Mouse (Mus musculus): ENCODE data around the gene Krt24. TPM values are rescaled to one million over a fixed set of nuclear protein-coding genes. Genes with fewer than 3 reads are reported as not detected.
A peak's percentile ranks its signal among the peaks of the same experiment; 100 is the strongest.

Gene Krt24
- polyA plus RNA-seq, 1 experiment, result not detected

- Histone ChIP-seq H3K27ac (ENCODE audit: insufficient read depth, low read length) (no peak overlapping the region), H3K4me1 (ENCODE audit: control insufficient read depth, insufficient read depth, low read length) (no peaks in the 10 kb centered on the region), H3K4me3 (ENCODE audit: insufficient read depth, low read length) (no peak overlapping the region)
- TF ChIP-seq CTCF (IDR thresholded peaks at IDR 0.05; ENCODE audit: borderline replicate concordance, insufficient read depth, low read length) (no peak), POLR2A (IDR thresholded peaks at IDR 0.05; ENCODE audit: low read depth, low read length) (no peak)
Measured at GRCm38 (mm10) chr11:99243200-99243819, 41.8 kb downstream of the Krt24 start.

- TF ChIP-seq CTCF (IDR thresholded peaks at IDR 0.05; ENCODE audit: borderline replicate concordance, insufficient read depth, low read length), result no peak
- no peak overlapping the region for H3K27ac ChIP-seq (ENCODE audit: insufficient read depth, low read length)
- H3K4me3 ChIP-seq (ENCODE audit: insufficient read depth, low read length), result no peak overlapping the region
- H3K4me1 ChIP-seq (ENCODE audit: control insufficient read depth, insufficient read depth, low read length), result no peaks in the 10 kb centered on the region
Measured at GRCm38 (mm10) chr11:99242056-99242455, 43.0 kb downstream of the Krt24 start.

- TF ChIP-seq CTCF (IDR thresholded peaks at IDR 0.05; ENCODE audit: borderline replicate concordance, insufficient read depth, low read length) (no peak), POLR2A (IDR thresholded peaks at IDR 0.05; ENCODE audit: low read depth, low read length) (no peak)
- Histone ChIP-seq H3K27ac (ENCODE audit: insufficient read depth, low read length) (no peak overlapping the region), H3K4me3 (ENCODE audit: insufficient read depth, low read length) (no peak overlapping the region), H3K4me1 (ENCODE audit: control insufficient read depth, insufficient read depth, low read length) (no peaks in the 10 kb centered on the region)
Measured at GRCm38 (mm10) chr11:99238468-99238867, 46.6 kb downstream of the Krt24 start.

DNA sequence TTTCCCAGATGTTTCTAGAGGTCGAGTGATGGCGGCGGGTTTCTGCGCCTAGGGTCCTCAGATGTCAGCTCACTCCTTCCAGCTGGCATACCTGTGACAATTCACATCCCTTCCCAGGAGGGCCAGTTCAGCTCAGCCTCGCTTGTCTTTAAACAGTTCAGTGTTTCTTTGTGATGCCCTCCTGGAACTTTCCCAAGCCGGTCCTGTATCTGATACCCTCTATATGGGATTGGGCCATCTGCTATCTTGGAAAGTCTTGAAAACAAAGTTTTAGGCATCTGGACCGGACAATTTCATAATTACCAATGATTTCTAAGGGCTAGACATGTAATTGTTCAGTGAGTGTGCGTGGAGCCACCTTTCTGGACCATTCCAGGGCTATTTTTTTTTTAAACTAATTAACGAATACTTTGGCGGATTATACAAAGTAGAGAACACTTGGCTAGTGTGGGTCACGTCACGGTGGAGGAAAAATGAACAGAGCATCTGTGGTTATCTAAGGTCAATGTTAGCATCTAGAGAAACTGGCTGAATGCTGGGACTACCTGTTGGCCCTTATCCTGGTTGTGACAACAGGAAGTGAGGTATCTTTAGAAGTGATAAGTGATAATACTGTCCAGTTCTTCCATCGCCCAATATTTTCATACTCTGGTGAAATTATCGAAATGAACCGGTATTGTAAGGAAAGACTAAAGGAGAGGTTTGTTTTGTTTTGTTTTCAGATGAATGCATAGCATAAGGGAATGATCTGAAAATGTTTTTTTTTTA is 53.8 kb downstream of the Krt24 start:
- Histone ChIP-seq H3K27ac (ENCODE audit: insufficient read depth, low read length) (peak overlapping the region; percentile 97), H3K4me1 (ENCODE audit: control insufficient read depth, insufficient read depth, low read length) (peaks cover 5% of the 10 kb centered on the region; the same call in 1 of the 2 replicates), H3K4me3 (ENCODE audit: insufficient read depth, low read length) (peak overlapping the region; percentile 67)
- no peak for TF ChIP-seq CTCF (IDR thresholded peaks at IDR 0.05; ENCODE audit: borderline replicate concordance, insufficient read depth, low read length)
- peak; percentile 15; the same call in 1 of the 2 replicates for TF ChIP-seq POLR2A (IDR thresholded peaks at IDR 0.05; ENCODE audit: low read depth, low read length)

DNA sequence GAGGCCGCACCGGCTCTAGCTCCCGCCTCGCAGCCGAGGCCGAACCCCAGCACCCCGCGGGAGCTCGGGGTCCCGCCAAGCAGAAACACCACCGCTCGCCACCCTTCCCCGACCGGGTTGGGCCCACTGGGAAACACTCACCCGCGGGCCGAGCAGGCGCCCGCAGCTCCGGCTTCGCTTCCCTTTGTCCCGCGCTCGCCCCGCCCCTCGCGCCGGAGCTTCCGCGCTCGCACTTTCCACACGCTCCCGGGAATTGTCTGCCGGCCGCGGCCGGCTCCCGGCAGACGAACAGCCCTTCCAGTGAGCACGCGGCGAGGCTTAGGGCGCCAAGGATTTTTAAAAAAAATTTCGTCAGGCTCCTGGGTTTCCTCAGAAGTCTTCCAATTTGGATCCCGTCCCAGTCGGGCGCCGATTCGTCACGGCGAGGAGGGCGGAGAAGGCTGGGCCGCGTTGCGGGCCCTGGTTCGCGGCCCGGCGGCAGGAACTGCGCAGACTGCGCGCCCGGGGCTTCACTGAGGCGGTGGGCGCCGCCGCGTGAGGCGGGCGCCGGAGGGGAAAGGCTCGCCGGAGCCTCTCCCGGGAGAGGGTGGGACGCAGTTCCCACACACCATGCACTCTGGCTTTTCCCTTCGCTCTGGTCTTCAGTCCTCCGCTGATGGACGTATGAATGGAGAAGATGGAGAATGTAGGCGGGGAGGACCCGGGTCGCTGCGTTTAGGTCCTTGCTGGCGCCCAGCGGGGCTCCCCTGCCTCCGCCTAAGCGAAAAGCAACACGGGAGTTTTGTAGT is 54.6 kb downstream of the Krt24 start, which contains the start of gene Smarce1:
Gene Smarce1 (minus strand): TSS at position 757 of the 788 bp plus-strand sequence.
- Histone ChIP-seq H3K27ac (ENCODE audit: insufficient read depth, low read length) (peak within 1 kb of the TSS; percentile 97), H3K4me1 (ENCODE audit: control insufficient read depth, insufficient read depth, low read length) (peaks cover 5% of the 10 kb centered on the region; the same call in 1 of the 2 replicates), H3K4me3 (ENCODE audit: insufficient read depth, low read length) (peak within 1 kb of the TSS; percentile 67)
- TF ChIP-seq CTCF (IDR thresholded peaks at IDR 0.05; ENCODE audit: borderline replicate concordance, insufficient read depth, low read length) (no peak), POLR2A (IDR thresholded peaks at IDR 0.05; ENCODE audit: low read depth, low read length) (peak; percentile 66)

Other genes with a start within 250 kb of the Krt24 start
- 212 and 419 TPM in 2 replicates for gene Igfbp4, start 244.0 kb downstream of the Krt24 start, polyA plus RNA-seq (2011; ENCODE audit: insufficient read length, low read depth, missing spikeins)
- gene Tns4, start 196.0 kb downstream of the Krt24 start, polyA plus RNA-seq (2011; ENCODE audit: insufficient read length, low read depth, missing spikeins), result not detected in 2 replicates
- gene Ccr7, start 130.2 kb downstream of the Krt24 start, polyA plus RNA-seq (2011; ENCODE audit: insufficient read length, low read depth, missing spikeins), result not detected in 2 replicates
- 137 and 154 TPM in 2 replicates for gene Smarce1, start 54.2 kb downstream of the Krt24 start, polyA plus RNA-seq (2011; ENCODE audit: insufficient read length, low read depth, missing spikeins)
- 0.49 TPM in 1 of 2 replicates, not detected in the other for gene Krt222, start 41.2 kb downstream of the Krt24 start, polyA plus RNA-seq (2011; ENCODE audit: insufficient read length, low read depth, missing spikeins)
- not detected in 2 replicates for gene Krt25, start 37.7 kb upstream of the Krt24 start, polyA plus RNA-seq (2011; ENCODE audit: insufficient read length, low read depth, missing spikeins)
- gene Krt26, start 52.7 kb upstream of the Krt24 start, polyA plus RNA-seq (2011; ENCODE audit: insufficient read length, low read depth, missing spikeins), result not detected in 2 replicates
- gene Krt27, start 65.8 kb upstream of the Krt24 start, polyA plus RNA-seq (2011; ENCODE audit: insufficient read length, low read depth, missing spikeins), result not detected in 2 replicates
- gene Krt28, start 89.6 kb upstream of the Krt24 start, polyA plus RNA-seq (2011; ENCODE audit: insufficient read length, low read depth, missing spikeins), result not detected in 2 replicates
- gene Krt10, start 104.1 kb upstream of the Krt24 start, polyA plus RNA-seq (2011; ENCODE audit: insufficient read length, low read depth, missing spikeins), result 4.0 and 4.5 TPM in 2 replicates
- not detected in 2 replicates for gene Krt12, start 137.0 kb upstream of the Krt24 start, polyA plus RNA-seq (2011; ENCODE audit: insufficient read length, low read depth, missing spikeins)
- 1.7 and 3.9 TPM in 2 replicates for gene Krt20, start 152.9 kb upstream of the Krt24 start, polyA plus RNA-seq (2011; ENCODE audit: insufficient read length, low read depth, missing spikeins)
- not detected in 2 replicates for gene Krt23, start 207.9 kb upstream of the Krt24 start, polyA plus RNA-seq (2011; ENCODE audit: insufficient read length, low read depth, missing spikeins)
- gene Krt39, start 236.1 kb upstream of the Krt24 start, polyA plus RNA-seq (2011; ENCODE audit: insufficient read length, low read depth, missing spikeins), result not detected in 2 replicates